Mouse (Mus musculus) liver, embryonic 14.5 days (tissue): ENCODE data around the gene Pum2. TPM values are rescaled to one million over a fixed set of nuclear protein-coding genes. Genes with fewer than 3 reads are reported as not detected.

ENCODE experiments used
- ATAC-seq: fragments of 200-750 bp; cut with Nextera tagmentation; 2 replicates; pipeline ENCODE4 v1.8.0; 2017; ENCODE audit warnings: moderate number of reproducible peaks, mild to moderate bottlenecking, moderate library complexity; ENCODE audit not compliant: insufficient read depth
- DNase-seq, 3 experiments: peaks; one replicate each; pipeline ENCODE4 v3.0.0-alpha.2; 2012 to 2013; ENCODE audit warnings: low read depth in 3 of 3, low spot score in 3 of 3
- H3K27ac ChIP-seq: fragments of 300-500 bp; sonication (generic); 2 replicates; pipeline ENCODE4 v1.5.1; 2014; ENCODE audit warnings: moderate library complexity, mild to moderate bottlenecking, control low read depth, inconsistent platforms
- H3K27me3 ChIP-seq: fragments of 300-500 bp; sonication (generic); 2 replicates; pipeline ENCODE4 v1.6.1; 2014; ENCODE audit warnings: mild to moderate bottlenecking, low read length, moderate library complexity; ENCODE audit not compliant: control insufficient read depth, insufficient read depth
- H3K36me3 ChIP-seq: fragments of 300-500 bp; sonication (generic); replicated peaks from 2 replicates; pipeline ENCODE4 v1.6.1; 2014; ENCODE audit warnings: low read depth; ENCODE audit not compliant: control insufficient read depth, insufficient read depth
- H3K4me1 ChIP-seq, 2 experiments: fragments of 200-500 bp in 1 of 2; fragments of 300-500 bp in 1 of 2; sonication (generic) in 1 of 2; replicated peaks; 2 replicates each; pipeline ENCODE4 v1.6.1; 2012 to 2014; ENCODE audit warnings: antibody characterized with exemption in 1 of 2, inconsistent platforms in 1 of 2, low read length in 1 of 2; ENCODE audit not compliant: control insufficient read depth in 2 of 2, insufficient read depth in 2 of 2
- H3K4me2 ChIP-seq: fragments of 300-500 bp; sonication (generic); 2 replicates; pipeline ENCODE4 v1.6.1; 2014; ENCODE audit warnings: low read depth, mild to moderate bottlenecking, control low read depth, moderate library complexity
- H3K4me3 ChIP-seq, 2 experiments: fragments of 200-500 bp in 1 of 2; fragments of 300-500 bp in 1 of 2; sonication (generic) in 1 of 2; 2 replicates each; pipeline ENCODE4 v1.5.1; 2012 to 2014; ENCODE audit warnings: low read depth in 2 of 2, low read length in 2 of 2, mild to moderate bottlenecking in 2 of 2, control low read depth in 1 of 2, inconsistent platforms in 1 of 2, moderate library complexity in 1 of 2; ENCODE audit not compliant: insufficient read depth in 1 of 2
- H3K9ac ChIP-seq: fragments of 300-500 bp; sonication (generic); replicated peaks from 2 replicates; pipeline ENCODE4 v1.6.1; 2014; ENCODE audit warnings: mild to moderate bottlenecking, control low read depth, moderate library complexity
- H3K9me3 ChIP-seq: fragments of 300-500 bp; sonication (generic); 2 replicates; pipeline ENCODE4 v1.6.1; 2016; ENCODE audit warnings: low read length, mixed read lengths; ENCODE audit not compliant: control insufficient read depth
- CTCF ChIP-seq: IDR thresholded peaks from 2 replicates; pipeline ENCODE4 v1.5.1; 2016; ENCODE audit warnings: antibody characterized with exemption, low read depth, control low read depth
- EP300 ChIP-seq: IDR thresholded peaks from 2 replicates; pipeline ENCODE4 v1.6.1; 2016; ENCODE audit warnings: antibody characterized with exemption, low read depth
- WGBS: fragments of 180-500 bp; shearing (Covaris S2); extraction: QIAGEN DNeasy Blood & Tissue Kit; methylation state at CpG from one replicate; pipeline ENCODE4 v1.1.7; 2014; ENCODE audit not compliant: insufficient replicate concordance; 5-methylcytosine and 5-hydroxymethylcytosine counted together
- polyA plus RNA-seq, 2 experiments: library from polyadenylated mRNA; depleted of rRNA in 1 of 2; stranded (reverse) in 1 of 2; unstranded in 1 of 2; fragments of >200 nt; fragmentation: Nextera tagmentation in 1 of 2; extraction: Ambion mirVana in 1 of 2; gene quantifications; 2 replicates each; pipeline versions ENCODE4 v1.2.1 to v1.2.3; 2012 to 2014

The Pum2 gene
- polyA plus RNA-seq, 2 experiments, result 18.4 to 20.6 TPM

DNA sequence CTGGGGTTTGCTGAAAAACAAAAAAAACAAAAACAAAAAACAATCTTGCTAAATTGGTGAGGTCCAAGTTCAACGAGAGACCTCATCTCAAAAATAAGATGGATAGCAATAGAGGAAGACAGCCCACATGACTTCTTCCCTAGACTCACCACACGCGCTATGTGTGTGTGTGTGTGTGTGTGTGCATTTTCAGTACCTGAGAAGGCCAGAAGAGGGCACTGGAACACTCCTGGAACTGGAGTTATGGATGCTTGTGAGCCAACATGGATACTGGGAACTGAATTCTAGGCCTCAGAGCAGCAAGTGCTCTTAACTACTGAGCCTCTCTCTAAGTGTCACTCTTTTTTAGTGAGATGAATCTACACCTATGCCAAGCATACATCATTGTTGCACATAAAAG lies 84.1 kb downstream of the Pum2 start:
- 91% methylated on average over 3 of the region's 3 CpGs for WGBS
- Histone ChIP-seq H3K27ac (no peak overlapping the region), H3K9me3 (no peaks in the 10 kb centered on the region), H3K36me3 (peaks cover 12% of the 10 kb centered on the region; the same call in 1 of the 2 replicates), H3K4me2 (no peak overlapping the region), H3K27me3 (no peaks in the 10 kb centered on the region), H3K9ac (no peak overlapping the region), H3K4me3 (no peak overlapping the region), H3K4me1 (no peaks in the 10 kb centered on the region)
- TF ChIP-seq EP300 (no peak), CTCF (peak; percentile 54)
- DNase-seq (no peak), ATAC-seq (no peak)

DNA sequence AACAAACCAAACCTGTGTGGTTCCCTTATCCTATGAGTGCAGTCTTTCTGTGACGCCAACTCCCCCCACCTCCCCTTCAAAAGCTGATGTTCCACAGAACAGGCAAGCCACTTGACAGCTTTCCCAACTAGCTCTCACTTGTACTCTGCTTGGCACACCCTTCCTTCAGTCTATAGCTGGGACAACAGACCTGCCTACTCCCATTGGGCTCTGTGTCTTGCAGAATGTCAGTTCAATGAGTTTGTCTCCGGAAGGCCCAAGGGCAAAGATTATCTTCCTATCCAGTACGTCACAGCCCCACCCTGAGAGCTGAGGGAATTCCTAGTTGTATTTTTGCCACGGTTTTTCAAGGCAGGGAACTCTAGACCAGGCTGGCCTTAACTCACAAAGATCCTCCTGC lies 85.2 kb downstream of the Pum2 start:
- Histone ChIP-seq H3K4me1 (no peaks in the 10 kb centered on the region), H3K9me3 (no peaks in the 10 kb centered on the region), H3K27ac (no peak overlapping the region), H3K4me2 (no peak overlapping the region), H3K4me3 (no peak overlapping the region), H3K27me3 (no peaks in the 10 kb centered on the region), H3K9ac (no peak overlapping the region), H3K36me3 (peaks cover 3% of the 10 kb centered on the region; the same call in 1 of the 2 replicates)
- WGBS, result 48% methylated on average over 4 of the region's 4 CpGs
- ATAC-seq, result no peak
- no peak for DNase-seq
- TF ChIP-seq EP300 (no peak), CTCF (no peak)

DNA sequence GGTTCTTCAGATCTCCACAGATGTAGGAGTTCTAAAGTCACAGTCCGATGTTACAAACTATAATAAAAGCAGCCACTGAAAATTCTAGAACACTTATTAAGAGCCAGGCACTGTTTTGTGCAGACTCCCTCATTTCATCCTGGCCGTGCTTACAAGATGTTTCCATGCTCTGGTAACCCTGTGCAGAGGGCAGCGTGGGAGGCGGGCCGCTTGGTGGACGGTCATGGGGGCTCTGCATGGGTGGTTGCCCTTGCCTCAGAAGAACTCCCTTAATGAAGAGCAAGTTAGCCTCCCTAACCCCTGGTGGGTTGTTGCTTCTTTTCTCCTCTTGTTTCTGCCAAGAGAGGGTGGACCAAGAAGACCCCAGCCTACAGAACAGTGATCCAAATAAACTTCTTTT lies 85.8 kb downstream of the Pum2 start:
- TF ChIP-seq CTCF (no peak), EP300 (no peak)
- no peak overlapping the region for H3K27ac ChIP-seq
- no peak overlapping the region for H3K4me2 ChIP-seq
- H3K4me1 ChIP-seq, result no peaks in the 10 kb centered on the region
- ATAC-seq, result no peak
- no peak overlapping the region for H3K4me3 ChIP-seq
- no peak for DNase-seq
- H3K36me3 ChIP-seq, result no peaks in the 10 kb centered on the region
- H3K9ac ChIP-seq, result no peak overlapping the region
- no peaks in the 10 kb centered on the region for H3K9me3 ChIP-seq
- WGBS, result 84% methylated on average over 6 of the region's 6 CpGs
- no peaks in the 10 kb centered on the region for H3K27me3 ChIP-seq

DNA sequence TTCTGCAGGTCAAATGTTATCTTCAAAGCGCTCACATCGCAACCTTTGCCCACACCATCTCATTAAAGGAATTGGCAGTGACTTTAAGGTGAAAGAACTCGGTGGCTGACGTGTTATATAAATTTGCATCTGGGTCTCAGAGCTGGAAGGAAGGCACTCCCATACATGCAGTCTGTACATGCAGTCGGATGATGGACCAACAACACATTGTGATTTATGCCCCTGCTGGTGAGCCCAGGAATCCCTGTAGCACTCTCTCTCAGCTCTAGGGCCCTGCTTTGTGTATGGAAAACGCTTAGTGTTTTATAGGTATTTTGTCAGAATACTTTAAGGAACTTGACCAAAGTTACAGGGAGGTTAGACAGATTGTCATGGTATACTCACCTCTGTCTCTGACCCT lies 86.6 kb downstream of the Pum2 start:
- WGBS, result 65% methylated on average over 6 of the region's 6 CpGs
- TF ChIP-seq CTCF (no peak), EP300 (no peak)
- ATAC-seq, result no peak

DNA sequence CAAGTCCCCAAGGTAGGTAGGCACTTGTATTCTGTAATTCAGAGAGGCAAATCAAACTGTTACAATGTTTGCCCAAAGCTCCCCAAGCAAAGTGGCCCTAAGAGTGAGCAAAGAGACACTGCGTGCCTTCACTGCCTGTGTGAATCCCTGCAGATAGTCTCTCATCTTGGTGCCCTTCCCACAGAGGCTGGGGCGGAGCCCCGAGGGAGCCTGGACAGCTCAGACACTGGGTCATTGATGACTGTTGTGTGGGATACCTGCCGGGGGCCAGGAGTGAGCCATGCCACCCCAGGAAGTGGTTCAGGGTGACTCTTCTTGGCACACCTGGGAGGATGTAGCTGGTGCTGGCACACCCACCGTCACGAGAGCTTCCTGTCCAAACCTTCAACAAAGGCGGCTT lies 87.1 kb downstream of the Pum2 start:
- no peak for ATAC-seq
- no peaks in the 10 kb centered on the region for H3K4me1 ChIP-seq
- 50% methylated on average over 7 of the region's 7 CpGs for WGBS

More for the DNA sequence above, 86.6 kb downstream of the Pum2 start:
- H3K4me2 ChIP-seq, result no peak overlapping the region
- no peak overlapping the region for H3K27ac ChIP-seq
- H3K36me3 ChIP-seq, result no peaks in the 10 kb centered on the region
- DNase-seq, result no peak
- no peaks in the 10 kb centered on the region for H3K9me3 ChIP-seq
- H3K4me3 ChIP-seq, result no peak overlapping the region
- no peak overlapping the region for H3K9ac ChIP-seq
- no peaks in the 10 kb centered on the region for H3K27me3 ChIP-seq
- H3K4me1 ChIP-seq, result no peaks in the 10 kb centered on the region

More for the DNA sequence above, 87.1 kb downstream of the Pum2 start:
- Histone ChIP-seq H3K9me3 (no peaks in the 10 kb centered on the region), H3K36me3 (no peaks in the 10 kb centered on the region), H3K4me2 (no peak overlapping the region), H3K27me3 (no peaks in the 10 kb centered on the region), H3K4me3 (no peak overlapping the region), H3K9ac (no peak overlapping the region), H3K27ac (no peak overlapping the region)
- TF ChIP-seq CTCF (no peak), EP300 (no peak)
- DNase-seq, result no peak
